Mouse (Mus musculus): ENCODE measurements around the gene Ppm1j.

- no peak for TF ChIP-seq CHD2 (IDR thresholded peaks at IDR 0.05; ENCODE audit: low read depth, low read length)
- TF ChIP-seq ZC3H11A (IDR thresholded peaks at IDR 0.05; ENCODE audit: borderline replicate concordance, low read depth, low read length), result no peak
- no peak for TF ChIP-seq HCFC1 (IDR thresholded peaks at IDR 0.05; ENCODE audit: borderline replicate concordance, insufficient read depth, low read length)
- TF ChIP-seq ZNF384 (IDR thresholded peaks at IDR 0.05; ENCODE audit: low read depth, low read length), result no peak
These were observed 11.7 kb upstream of the Ppm1j start for GRCm38 (mm10) chr3:104769135-104769534.
